Mouse (Mus musculus) thymus, adult 2 months (tissue): ENCODE data around the gene Ccl7. TPM values are rescaled to one million over a fixed set of nuclear protein-coding genes. Genes with fewer than 3 reads are reported as not detected.

Experiments used
- DNase-seq: peaks from one replicate; pipeline ENCODE4 v3.0.0; 2021
- H3K27ac ChIP-seq: fragments of 200-500 bp; 2 replicates; pipeline ENCODE4 v1.5.1; 2012; ENCODE audit warnings: low read length, control low read depth; ENCODE audit not compliant: control insufficient read depth, insufficient read depth
- H3K27me3 ChIP-seq: fragments of 200-500 bp; 2 replicates; pipeline ENCODE4 v1.6.1; 2012; ENCODE audit warnings: mild to moderate bottlenecking, low read length, moderate library complexity, mixed read lengths; ENCODE audit not compliant: control insufficient read depth, insufficient read depth
- H3K36me3 ChIP-seq: fragments of 200-500 bp; 2 replicates; pipeline ENCODE4 v1.6.1; 2012; ENCODE audit warnings: mild to moderate bottlenecking, low read length, moderate library complexity; ENCODE audit not compliant: control insufficient read depth, insufficient read depth
- H3K4me1 ChIP-seq: fragments of 200-500 bp; replicated peaks from 2 replicates; pipeline ENCODE4 v1.6.1; 2012; ENCODE audit warnings: low read length; ENCODE audit not compliant: control insufficient read depth, insufficient read depth
- H3K4me3 ChIP-seq: fragments of 200-500 bp; 2 replicates; pipeline ENCODE4 v1.5.1; 2012; ENCODE audit warnings: mild to moderate bottlenecking, low read length, control low read depth, moderate library complexity; ENCODE audit not compliant: control insufficient read depth, insufficient read depth
- CTCF ChIP-seq: fragments of 200-500 bp; IDR thresholded peaks from 2 replicates; pipeline ENCODE4 v1.5.1; 2012; ENCODE audit warnings: mild to moderate bottlenecking, control low read depth, low read length, moderate library complexity, borderline replicate concordance; ENCODE audit not compliant: control insufficient read depth, poor library complexity, insufficient read depth; ENCODE audit errors: extremely low read depth
- POLR2A ChIP-seq: fragments of 200-500 bp; IDR thresholded peaks from 2 replicates; pipeline ENCODE4 v1.6.1; 2012; ENCODE audit warnings: mild to moderate bottlenecking, low read length, control low read depth, moderate library complexity; ENCODE audit not compliant: control insufficient read depth, poor library complexity, insufficient read depth; ENCODE audit errors: extremely low read depth
- WGBS: fragments of 180-500 bp; shearing (Covaris S2); methylation state at CpG from one replicate; pipeline ENCODE4 v1.1.7; 2018; 5-methylcytosine and 5-hydroxymethylcytosine counted together
- polyA plus RNA-seq: library from polyadenylated mRNA; depleted of rRNA; stranded (reverse); fragments of >200 nt; gene quantifications from 2 replicates; pipeline ENCODE4 v1.2.3, GENCODE M21; 2012

Ccl7 gene
- polyA plus RNA-seq, 1 experiment = 0.81 TPM

- Histone ChIP-seq H3K27ac (no peak overlapping the region; the same call in 1 of the 2 replicates), H3K27me3 (no peaks in the 10 kb centered on the region), H3K4me3 (no peak overlapping the region), H3K36me3 (no peaks in the 10 kb centered on the region), H3K4me1 (no peaks in the 10 kb centered on the region)
- TF ChIP-seq CTCF = no peak
- TF ChIP-seq POLR2A = no peak
- no peak for DNase-seq
- WGBS = 71% methylated on average over 8 of the region's 8 CpGs
These were observed 12.7 kb upstream of the Ccl7 start for GRCm38 (mm10) chr11:82032678-82033344.

- no peak for DNase-seq
- Histone ChIP-seq H3K4me3 (no peak overlapping the region), H3K27ac (no peak overlapping the region), H3K27me3 (no peaks in the 10 kb centered on the region), H3K36me3 (no peaks in the 10 kb centered on the region), H3K4me1 (no peaks in the 10 kb centered on the region)
- 84% methylated on average over 7 of the region's 7 CpGs for WGBS
- no peak for TF ChIP-seq POLR2A
- TF ChIP-seq CTCF = no peak
These were observed 11.1 kb upstream of the Ccl7 start for GRCm38 (mm10) chr11:82034446-82034845.

GRCm38 (mm10) chr11:82035356-82035755 is 10.2 kb upstream of the Ccl7 start, which contains the start of gene Ccl2:
TSS of gene Ccl2 (plus strand) at chr11:82035571.
- Histone ChIP-seq H3K4me1 (no peaks in the 10 kb centered on the region), H3K27ac (no peak within 1 kb of the TSS), H3K4me3 (no peak within 1 kb of the TSS), H3K36me3 (no peaks in the 10 kb centered on the region), H3K27me3 (no peaks in the 10 kb centered on the region)
- 28% methylated on average over 5 of the region's 5 CpGs for WGBS
- DNase-seq = no peak
- TF ChIP-seq POLR2A (no peak), CTCF (no peak)

- H3K27me3 ChIP-seq = no peaks in the 10 kb centered on the region
- no peak for DNase-seq
- H3K4me3 ChIP-seq = no peak overlapping the region
- TF ChIP-seq POLR2A (no peak), CTCF (no peak)
- WGBS = 91% methylated on average over 2 of the region's 2 CpGs
- H3K4me1 ChIP-seq = no peaks in the 10 kb centered on the region
- H3K27ac ChIP-seq = no peak overlapping the region
- H3K36me3 ChIP-seq = no peaks in the 10 kb centered on the region
These were observed 9.7 kb upstream of the Ccl7 start for GRCm38 (mm10) chr11:82035857-82036256.

- H3K27ac ChIP-seq = no peak within 1 kb of the TSS
- WGBS = 35% methylated on average over 2 of the region's 2 CpGs
- TF ChIP-seq CTCF (no peak), POLR2A (no peak)
These were observed 7.0 kb upstream of the Ccl7 start, which contains the start of gene Gm17268 for GRCm38 (mm10) chr11:82038535-82038934. TSS of gene Gm17268 (minus strand) at chr11:82038562.

GRCm38 (mm10) chr11:82039132-82039660 is 6.3 kb upstream of the Ccl7 start:
- TF ChIP-seq CTCF = no peak
- TF ChIP-seq POLR2A = no peak
- Histone ChIP-seq H3K27me3 (no peaks in the 10 kb centered on the region), H3K27ac (no peak overlapping the region), H3K4me3 (no peak overlapping the region), H3K36me3 (no peaks in the 10 kb centered on the region), H3K4me1 (no peaks in the 10 kb centered on the region)
- no peak for DNase-seq
- WGBS = 38% methylated on average over 3 of the region's 3 CpGs

More at GRCm38 (mm10) chr11:82038535-82038934, 7.0 kb upstream of the Ccl7 start, which contains the start of gene Gm17268:
- no peak for DNase-seq
- no peaks in the 10 kb centered on the region for H3K27me3 ChIP-seq
- H3K4me3 ChIP-seq = no peak within 1 kb of the TSS
- no peaks in the 10 kb centered on the region for H3K4me1 ChIP-seq
- no peaks in the 10 kb centered on the region for H3K36me3 ChIP-seq

GRCm38 (mm10) chr11:82041671-82042080 is 3.8 kb upstream of the Ccl7 start:
- 60% methylated on average over 4 of the region's 4 CpGs for WGBS
- Histone ChIP-seq H3K4me3 (no peak overlapping the region), H3K4me1 (no peaks in the 10 kb centered on the region), H3K27me3 (no peaks in the 10 kb centered on the region), H3K36me3 (no peaks in the 10 kb centered on the region), H3K27ac (no peak overlapping the region)
- TF ChIP-seq CTCF = no peak
- TF ChIP-seq POLR2A = no peak
- no peak for DNase-seq
